Mouse (Mus musculus) heart, postnatal 0 days (tissue): ENCODE measurements at regions not wholly inside any gene's neighbourhood (a gene's known extent, or its start where the extent isn't known, plus 50 kb on each side); places are given as distances from the start of the nearest gene placed in this dataset.

ENCODE experiments used
- ATAC-seq: fragments of 200-750 bp; cut with Nextera tagmentation; 2 replicates; pipeline ENCODE4 v1.8.0; 2017; ENCODE audit warnings: low read depth, moderate number of reproducible peaks, moderate library complexity; ENCODE audit not compliant: insufficient read depth
- DNase-seq: peaks from one replicate; pipeline ENCODE4 v3.0.0-alpha.2; 2016; ENCODE audit warnings: low spot score
- H3K27ac ChIP-seq: fragments of 300-500 bp; sonication (generic); 2 replicates; pipeline ENCODE4 v1.5.1; 2014; ENCODE audit warnings: low read depth, mild to moderate bottlenecking
- H3K27me3 ChIP-seq: fragments of 300-500 bp; sonication (generic); 2 replicates; pipeline ENCODE4 v1.6.1; 2014; ENCODE audit warnings: low read length, mixed read lengths; ENCODE audit not compliant: control insufficient read depth, insufficient read depth
- H3K36me3 ChIP-seq: fragments of 300-500 bp; sonication (generic); replicated peaks from 2 replicates; pipeline ENCODE4 v1.6.1; 2014; ENCODE audit warnings: low read length, mixed read lengths; ENCODE audit not compliant: control insufficient read depth, insufficient read depth
- H3K4me1 ChIP-seq: fragments of 300-500 bp; sonication (generic); 2 replicates; pipeline ENCODE4 v1.6.1; 2014; ENCODE audit warnings: antibody characterized with exemption; ENCODE audit not compliant: control insufficient read depth, insufficient read depth
- H3K4me2 ChIP-seq: fragments of 300-500 bp; sonication (generic); 2 replicates; pipeline ENCODE4 v1.6.1; 2014; ENCODE audit warnings: low read depth, mild to moderate bottlenecking, low read length, moderate library complexity
- H3K4me3 ChIP-seq: fragments of 300-500 bp; sonication (generic); 2 replicates; pipeline ENCODE4 v1.5.1; 2014; ENCODE audit warnings: low read depth, low read length
- H3K9ac ChIP-seq: fragments of 300-500 bp; sonication (generic); replicated peaks from 2 replicates; pipeline ENCODE4 v1.6.1; 2014; ENCODE audit warnings: low read depth, low read length, mixed read lengths
- H3K9me3 ChIP-seq: fragments of 300-500 bp; sonication (generic); replicated peaks from 2 replicates; pipeline ENCODE4 v1.6.1; 2016; ENCODE audit warnings: low read length; ENCODE audit not compliant: control insufficient read depth
- CTCF ChIP-seq: IDR thresholded peaks from 2 replicates; pipeline ENCODE4 v1.5.1; 2016; ENCODE audit warnings: antibody characterized with exemption, control low read depth, low read depth
- EP300 ChIP-seq: IDR thresholded peaks from 2 replicates; pipeline ENCODE4 v1.6.1; 2016; ENCODE audit warnings: antibody characterized with exemption, low read depth
- WGBS: fragments of 180-500 bp; shearing (Covaris S2); extraction: QIAGEN DNeasy Blood & Tissue Kit; methylation state at CpG from one replicate; pipeline ENCODE4 v1.1.7; 2014; 5-methylcytosine and 5-hydroxymethylcytosine counted together

DNA sequence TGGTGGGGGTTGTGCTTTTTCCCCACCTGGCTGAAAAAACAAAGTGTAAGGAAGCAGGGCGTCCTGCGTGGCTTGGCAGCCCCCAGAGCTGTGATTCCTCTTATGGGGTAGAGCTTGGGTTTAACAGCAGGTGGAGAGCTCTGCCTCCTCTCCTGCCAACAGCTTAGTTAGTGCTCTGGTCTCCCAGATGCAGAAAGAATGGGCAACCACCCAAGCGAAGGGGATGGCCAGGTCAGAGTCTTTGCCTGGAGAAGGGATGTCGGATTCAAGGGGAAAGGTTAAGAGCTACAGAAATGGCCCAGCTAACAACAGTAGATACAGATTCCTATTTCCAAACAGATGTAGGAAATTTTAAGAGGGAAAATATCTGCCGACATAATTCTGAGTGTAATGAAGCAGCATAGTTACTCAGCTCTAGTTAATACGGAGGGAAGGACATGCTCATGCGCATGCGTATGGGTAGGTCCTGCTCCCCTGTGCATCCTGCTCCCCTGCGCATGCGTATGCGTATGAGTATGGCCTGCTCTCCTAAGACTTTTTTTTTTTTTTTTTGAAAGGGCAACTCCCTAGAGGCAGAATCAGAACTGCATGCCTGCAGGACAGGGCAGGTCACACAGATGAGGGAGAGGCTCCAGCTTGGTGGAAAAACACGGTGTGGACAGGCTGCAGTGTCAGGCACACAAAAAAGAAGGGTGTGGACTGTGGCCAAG is 72.5 kb upstream of the Bod1 start:
- Histone ChIP-seq H3K27me3 (no peaks in the 10 kb centered on the region), H3K9me3 (no peaks in the 10 kb centered on the region), H3K36me3 (no peaks in the 10 kb centered on the region), H3K4me2 (no peak overlapping the region), H3K9ac (no peak overlapping the region), H3K4me1 (no peaks in the 10 kb centered on the region), H3K4me3 (no peak overlapping the region), H3K27ac (no peak overlapping the region)
- ATAC-seq (no peak; the same call in 1 of the 2 replicates), DNase-seq (no peak)
- WGBS, result 78% methylated on average over 12 of the region's 12 CpGs
- TF ChIP-seq EP300 (no peak), CTCF (no peak)

- no peaks in the 10 kb centered on the region for H3K4me1 ChIP-seq
- H3K36me3 ChIP-seq, result no peaks in the 10 kb centered on the region
- no peak overlapping the region for H3K27ac ChIP-seq
- 72% methylated on average over 16 of the region's 16 CpGs for WGBS
- no peak for ATAC-seq
- no peak for TF ChIP-seq CTCF
- no peak for TF ChIP-seq EP300
- no peak for DNase-seq
- no peaks in the 10 kb centered on the region for H3K9me3 ChIP-seq
- no peak overlapping the region for H3K4me2 ChIP-seq
- H3K9ac ChIP-seq, result no peak overlapping the region
- no peaks in the 10 kb centered on the region for H3K27me3 ChIP-seq
- no peak overlapping the region for H3K4me3 ChIP-seq
Measured at GRCm38 (mm10) chr11:31745028-31745865, 73.6 kb upstream of the Bod1 start.

DNA sequence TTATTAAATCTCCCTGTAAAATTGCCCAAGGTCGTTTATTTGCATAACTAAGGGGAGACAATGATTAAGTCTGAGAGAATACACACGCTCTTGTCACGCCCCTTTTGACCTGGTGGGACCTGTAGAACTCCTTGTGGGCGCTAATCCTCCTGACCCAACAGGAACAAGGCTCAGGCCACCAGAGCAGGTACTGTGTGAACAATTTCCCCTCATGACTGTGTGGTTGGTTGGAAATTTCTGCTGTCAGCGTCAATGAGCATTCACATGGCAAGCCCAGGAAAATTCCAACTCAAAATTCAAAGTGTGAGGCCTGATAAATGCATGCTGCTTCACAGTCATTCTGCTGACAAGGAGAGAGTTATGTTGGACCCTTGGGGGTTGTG is 74.2 kb upstream of the Bod1 start:
- H3K27ac ChIP-seq, result no peak overlapping the region
- H3K9ac ChIP-seq, result no peak overlapping the region
- no peaks in the 10 kb centered on the region for H3K9me3 ChIP-seq
- H3K4me3 ChIP-seq, result no peak overlapping the region
- no peak for TF ChIP-seq EP300
- no peak for TF ChIP-seq CTCF
- H3K4me1 ChIP-seq, result no peaks in the 10 kb centered on the region
- no peaks in the 10 kb centered on the region for H3K36me3 ChIP-seq
- ATAC-seq (no peak), DNase-seq (no peak)
- no peak overlapping the region for H3K4me2 ChIP-seq
- H3K27me3 ChIP-seq, result no peaks in the 10 kb centered on the region
- 72% methylated on average over 5 of the region's 5 CpGs for WGBS

DNA sequence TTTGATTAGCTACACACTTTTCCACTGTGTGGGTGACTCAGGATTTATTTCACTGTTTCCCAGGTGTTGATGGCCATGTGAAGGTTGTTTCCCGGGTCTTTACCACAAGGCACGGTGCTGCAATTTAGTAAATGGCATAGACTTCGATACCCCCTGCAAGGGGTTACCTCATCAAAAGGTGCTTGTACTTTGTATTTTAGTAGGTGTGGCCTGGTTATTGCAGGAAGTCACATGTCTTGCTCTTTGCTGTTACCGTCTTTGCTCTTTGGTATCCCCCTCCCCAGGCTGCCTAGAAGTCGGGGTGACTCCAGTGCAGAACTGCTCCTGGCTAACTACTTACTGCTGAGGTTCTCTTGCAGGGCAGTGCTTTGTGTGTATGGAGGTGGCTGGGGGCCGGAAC is 74.8 kb upstream of the Bod1 start:
- H3K4me3 ChIP-seq, result no peak overlapping the region
- no peak overlapping the region for H3K4me2 ChIP-seq
- no peak for DNase-seq
- no peaks in the 10 kb centered on the region for H3K36me3 ChIP-seq
- ATAC-seq, result no peak
- H3K27ac ChIP-seq, result no peak overlapping the region
- H3K9ac ChIP-seq, result no peak overlapping the region
- H3K9me3 ChIP-seq, result no peaks in the 10 kb centered on the region
- no peak for TF ChIP-seq CTCF
- no peaks in the 10 kb centered on the region for H3K4me1 ChIP-seq
- 77% methylated on average over 6 of the region's 6 CpGs for WGBS
- H3K27me3 ChIP-seq, result no peaks in the 10 kb centered on the region

DNA sequence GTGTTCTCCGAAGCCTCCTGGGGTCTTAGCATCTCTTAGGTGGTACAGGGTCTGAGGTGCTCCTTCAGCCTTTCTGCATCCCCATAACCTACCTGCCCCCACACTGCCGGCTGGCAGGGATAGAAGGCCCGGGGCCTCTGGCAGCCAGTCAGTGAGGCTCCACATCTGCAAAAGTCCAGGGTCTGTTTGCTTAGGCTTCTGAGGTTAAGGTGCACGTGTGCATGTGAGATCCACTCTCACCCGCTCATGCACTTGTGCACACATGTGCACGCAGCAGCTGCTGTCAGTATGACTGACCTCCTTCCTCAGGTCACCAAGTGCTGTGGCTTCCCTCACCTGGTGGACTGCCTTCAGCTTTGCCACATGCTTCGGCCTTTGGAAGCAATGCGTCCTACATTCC is 75.3 kb upstream of the Bod1 start:
- DNase-seq (no peak), ATAC-seq (no peak)
- no peaks in the 10 kb centered on the region for H3K27me3 ChIP-seq
- H3K9me3 ChIP-seq, result no peaks in the 10 kb centered on the region
- no peak for TF ChIP-seq CTCF
- TF ChIP-seq EP300, result no peak
- no peak overlapping the region for H3K9ac ChIP-seq
- H3K4me1 ChIP-seq, result no peaks in the 10 kb centered on the region
- no peaks in the 10 kb centered on the region for H3K36me3 ChIP-seq
- H3K4me2 ChIP-seq, result no peak overlapping the region
- H3K4me3 ChIP-seq, result no peak overlapping the region
- no peak overlapping the region for H3K27ac ChIP-seq
- WGBS, result 89% methylated on average over 8 of the region's 8 CpGs
